Mouse (Mus musculus) kidney, adult 18-20 months (tissue): ENCODE results near the gene Cep55.

ENCODE experiments used
- DNase-seq: peaks from one replicate; pipeline ENCODE4 v3.0.0; 2021

Cep55 gene

DNA sequence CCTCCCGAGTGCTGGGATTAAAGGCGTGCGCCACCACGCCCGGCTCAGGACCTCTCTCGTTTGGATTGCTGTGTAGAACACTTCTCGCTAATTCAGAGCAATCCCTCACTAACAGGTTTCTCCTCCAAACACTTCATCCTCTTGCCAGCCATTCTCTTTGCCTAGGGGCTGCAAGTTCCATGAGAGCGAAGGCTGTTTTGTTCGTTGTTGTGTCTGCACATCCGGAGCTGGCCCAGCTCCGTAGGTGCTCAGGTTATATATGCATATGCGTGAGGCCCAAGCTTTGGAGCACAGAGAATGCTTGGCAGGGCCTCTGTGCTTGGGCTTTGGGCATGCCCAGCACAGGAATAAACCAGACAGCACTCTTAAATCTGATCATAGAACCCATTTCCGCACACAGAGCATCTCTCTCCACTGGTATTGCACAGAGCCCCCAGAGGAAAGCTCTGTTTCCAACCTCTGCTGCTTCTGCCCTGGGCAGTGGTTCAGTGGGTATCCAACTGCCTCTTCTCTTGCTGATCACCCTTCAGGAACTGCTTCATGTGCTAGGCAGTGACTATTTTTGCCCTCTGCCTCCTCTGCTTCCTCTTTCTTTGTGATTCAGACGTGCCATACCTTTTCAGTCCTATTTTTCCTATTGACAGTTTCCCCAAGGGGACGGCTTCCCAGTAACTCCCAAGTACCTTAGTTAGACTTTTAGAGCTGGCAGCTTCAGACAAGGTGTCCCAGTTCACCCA, 54.9 kb downstream of the Cep55 start:
- no peak for DNase-seq

DNA sequence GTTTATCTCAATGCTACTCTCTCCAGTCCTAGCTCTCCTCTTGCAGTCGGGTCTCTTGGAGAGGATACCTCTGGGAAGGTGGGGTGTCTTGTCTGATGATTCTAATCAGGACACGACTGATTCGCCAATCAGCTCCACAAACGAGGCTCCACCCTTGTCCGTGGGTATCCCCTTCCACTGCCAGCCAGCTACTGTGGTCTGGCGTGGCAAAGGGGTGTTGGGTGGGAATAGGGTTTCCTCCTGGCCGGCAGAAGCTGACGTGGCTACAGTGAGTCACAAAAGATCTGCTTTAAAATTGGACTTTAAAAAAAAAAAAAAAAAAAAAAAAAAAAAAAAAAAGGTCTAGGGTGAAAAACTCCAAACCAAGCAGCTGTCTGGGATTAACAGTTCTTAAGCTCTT, 56.2 kb downstream of the Cep55 start:
- no peak for DNase-seq

DNA sequence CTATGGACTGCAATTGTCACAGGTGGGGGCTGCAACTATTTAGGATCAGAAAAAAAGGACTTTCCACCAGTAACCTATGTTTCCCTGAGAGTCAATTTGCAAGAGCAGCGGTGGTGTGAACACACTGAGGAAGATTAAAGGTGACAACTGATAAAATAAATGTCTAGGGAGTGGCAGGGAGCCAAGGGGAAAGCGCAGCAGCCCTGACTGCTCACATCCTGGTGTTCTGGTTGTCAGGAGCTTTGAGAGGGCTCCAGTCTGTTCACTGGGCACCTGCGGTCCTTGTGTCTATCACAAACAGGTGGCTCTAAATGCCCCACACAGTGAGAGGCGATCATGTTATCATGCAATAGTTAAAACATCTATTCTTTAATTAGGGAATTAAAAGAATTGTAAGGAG, 57.8 kb downstream of the Cep55 start:
- no peak for DNase-seq

DNA sequence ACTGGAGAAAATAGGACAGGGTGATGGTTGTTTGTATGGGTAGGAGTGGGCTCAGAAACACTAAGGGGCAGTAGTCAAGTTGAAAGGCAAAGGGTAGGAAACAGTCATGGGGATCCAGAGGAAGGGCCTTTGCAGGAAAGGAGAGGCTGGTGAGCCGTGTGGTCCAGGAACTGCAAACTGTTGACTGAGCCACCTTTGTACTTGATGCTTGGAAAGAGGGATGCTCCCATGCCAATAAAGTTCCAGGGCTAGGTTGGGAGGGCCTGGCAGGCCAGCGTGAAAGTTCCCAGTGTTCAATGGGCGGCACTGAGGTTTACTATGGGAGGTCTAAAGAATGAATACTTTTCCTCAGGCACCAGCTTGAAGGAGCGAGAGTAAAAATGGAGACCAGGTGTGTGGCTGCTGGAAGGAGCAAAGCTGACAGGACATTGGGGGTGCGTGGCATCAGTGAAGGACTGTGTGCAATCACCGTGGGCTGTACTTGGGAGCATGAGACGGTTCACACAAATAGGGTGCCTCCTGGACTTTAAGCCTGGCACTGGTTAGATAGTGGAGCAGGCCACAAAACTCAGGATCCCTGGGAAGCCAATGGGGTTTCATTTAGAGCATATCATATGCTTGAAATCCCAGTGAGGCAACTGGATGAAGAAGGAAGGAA, 60.2 kb downstream of the Cep55 start:
- no peak for DNase-seq

DNA sequence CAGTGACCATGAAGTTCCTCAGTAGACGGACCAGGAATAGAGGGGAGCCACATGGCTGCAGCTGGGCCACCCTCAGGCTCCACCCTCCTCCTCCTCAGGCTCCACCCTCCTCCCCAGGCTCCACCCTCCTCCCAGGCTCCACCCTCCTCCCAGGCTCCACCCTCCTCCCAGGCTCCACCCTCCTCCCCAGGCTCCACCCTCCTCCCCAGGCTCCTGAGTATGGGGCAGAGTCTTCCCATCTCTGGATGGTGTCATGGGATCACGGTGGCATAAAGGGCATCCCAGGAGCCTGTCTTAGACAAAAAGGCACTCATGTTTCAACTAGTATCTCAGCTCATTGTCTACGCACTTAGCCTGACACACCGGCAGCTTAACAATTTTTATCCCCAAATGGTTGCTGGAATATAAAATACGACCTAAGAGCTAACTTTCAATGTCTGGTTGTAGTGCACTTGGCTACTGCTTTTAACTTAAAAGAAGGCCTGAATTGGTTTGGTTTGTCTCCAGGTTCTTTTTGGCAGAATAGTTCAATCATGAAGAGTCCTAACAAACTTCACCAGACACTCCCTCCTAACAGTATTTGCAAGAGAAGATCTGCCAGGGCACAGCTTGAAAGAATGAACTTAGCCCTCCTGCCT, 65.4 kb downstream of the Cep55 start:
- DNase-seq: no peak

DNA sequence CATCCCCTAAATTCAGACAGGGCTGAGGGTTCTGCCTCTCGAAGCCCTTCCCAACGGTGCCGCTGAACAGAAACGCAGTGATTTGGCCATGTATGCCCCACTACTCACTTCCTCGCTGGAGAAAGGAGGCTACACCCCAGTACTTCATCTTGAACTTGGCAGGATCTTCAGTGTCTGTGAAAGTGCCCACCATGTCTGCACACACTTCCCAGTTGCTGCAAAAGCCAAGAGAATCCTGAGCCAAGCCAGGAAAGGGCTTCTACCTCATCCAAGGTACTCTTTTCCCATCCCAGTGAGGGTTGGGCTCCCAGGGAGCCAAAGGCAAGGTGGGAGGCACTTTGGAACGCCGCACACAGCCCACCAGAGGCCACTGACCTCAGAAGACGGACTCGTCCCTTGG, 69.1 kb downstream of the Cep55 start:
- no peak for DNase-seq
